Mouse (Mus musculus) forebrain, embryonic 11.5 days (tissue): Measurements from ENCODE around the gene Iqgap2. TPM values are rescaled to one million over a fixed set of nuclear protein-coding genes. Genes with fewer than 3 reads are reported as not detected.

Source experiments
- ATAC-seq: fragments of 200-750 bp; cut with Nextera tagmentation; replicated peaks from 2 replicates; pipeline ENCODE4 v1.8.0; 2017; ENCODE audit warnings: moderate TSS enrichment; ENCODE audit not compliant: low FRiP score
- DNase-seq: peaks from one replicate; pipeline ENCODE4 v3.0.0-alpha.2; 2017; ENCODE audit warnings: low spot score
- H3K27ac ChIP-seq: fragments of 300-500 bp; sonication (generic); 2 replicates; pipeline ENCODE4 v1.5.1; 2014; ENCODE audit warnings: low read depth, low read length
- H3K27me3 ChIP-seq: fragments of 300-500 bp; sonication (generic); 2 replicates; pipeline ENCODE4 v1.6.1; 2014; ENCODE audit warnings: mild to moderate bottlenecking, low read length, mixed read lengths; ENCODE audit not compliant: control insufficient read depth, insufficient read depth
- H3K36me3 ChIP-seq: fragments of 300-500 bp; sonication (generic); 2 replicates; pipeline ENCODE4 v1.6.1; 2014; ENCODE audit warnings: mild to moderate bottlenecking, low read length, moderate library complexity, mixed read lengths; ENCODE audit not compliant: control insufficient read depth, insufficient read depth
- H3K4me1 ChIP-seq: fragments of 300-500 bp; sonication (generic); replicated peaks from 2 replicates; pipeline ENCODE4 v1.6.1; 2014; ENCODE audit warnings: low read length, mixed read lengths; ENCODE audit not compliant: control insufficient read depth, insufficient read depth
- H3K4me2 ChIP-seq: fragments of 300-500 bp; sonication (generic); 2 replicates; pipeline ENCODE4 v1.6.1; 2014; ENCODE audit warnings: low read depth, mild to moderate bottlenecking, low read length, moderate library complexity, mixed read lengths; ENCODE audit not compliant: severe bottlenecking
- H3K4me3 ChIP-seq: fragments of 300-500 bp; sonication (generic); 2 replicates; pipeline ENCODE4 v1.5.1; 2014; ENCODE audit warnings: low read depth, low read length
- H3K9ac ChIP-seq: fragments of 300-500 bp; sonication (generic); 2 replicates; pipeline ENCODE4 v1.6.1; 2014; ENCODE audit warnings: low read length
- H3K9me3 ChIP-seq: fragments of 300-500 bp; sonication (generic); 2 replicates; pipeline ENCODE4 v1.6.1; 2016; ENCODE audit warnings: low read length, mixed read lengths; ENCODE audit not compliant: control insufficient read depth
- WGBS: fragments of 180-500 bp; shearing (Covaris S2); extraction: QIAGEN DNeasy Blood & Tissue Kit; methylation state at CpG from one replicate; pipeline ENCODE4 v1.1.7; 2014; 5-methylcytosine and 5-hydroxymethylcytosine counted together
- polyA plus RNA-seq: library from polyadenylated mRNA; unstranded; fragments of >200 nt; fragmentation: Nextera tagmentation; extraction: Ambion mirVana; gene quantifications from 2 replicates; pipeline ENCODE4 v1.2.1, GENCODE M21; 2014

Iqgap2 gene
- polyA plus RNA-seq, 1 experiment from 2014 or later = 20.1 TPM

DNA sequence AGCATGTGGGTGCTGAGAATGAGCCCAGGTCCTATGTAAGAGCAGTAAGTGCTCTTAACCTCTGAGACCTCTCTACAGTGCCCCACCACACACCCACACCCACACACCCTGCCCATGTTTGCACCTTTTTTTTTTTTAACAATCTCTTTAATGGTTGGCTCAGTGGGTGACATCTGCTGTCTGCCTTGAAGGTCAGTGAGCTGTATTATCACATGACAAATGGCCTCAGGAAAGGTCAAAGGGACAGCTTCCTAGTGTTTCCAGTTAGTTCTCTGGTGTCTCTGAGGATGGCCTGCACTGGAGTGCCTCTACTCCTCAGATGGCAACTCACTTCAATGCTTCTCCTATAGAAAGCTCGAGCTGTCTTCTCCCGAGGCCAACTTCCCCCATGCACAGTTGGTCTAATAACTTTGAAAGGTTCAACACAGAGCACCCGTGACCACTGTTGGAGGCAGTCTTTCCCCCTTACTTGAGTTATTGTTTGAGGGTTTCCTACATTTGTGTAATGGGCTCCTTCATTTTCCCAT, 291.8 kb downstream of the Iqgap2 start:
- 84% methylated on average over 3 of the region's 3 CpGs for WGBS
- ATAC-seq = no peak
- H3K4me2 ChIP-seq = no peak overlapping the region
- no peak for DNase-seq
- H3K27ac ChIP-seq = no peak overlapping the region
- no peaks in the 10 kb centered on the region for H3K9me3 ChIP-seq
- no peaks in the 10 kb centered on the region for H3K4me1 ChIP-seq
- H3K27me3 ChIP-seq = no peaks in the 10 kb centered on the region
- peaks cover 17% of the 10 kb centered on the region for H3K36me3 ChIP-seq
- H3K9ac ChIP-seq = no peak overlapping the region
- H3K4me3 ChIP-seq = no peak overlapping the region

DNA sequence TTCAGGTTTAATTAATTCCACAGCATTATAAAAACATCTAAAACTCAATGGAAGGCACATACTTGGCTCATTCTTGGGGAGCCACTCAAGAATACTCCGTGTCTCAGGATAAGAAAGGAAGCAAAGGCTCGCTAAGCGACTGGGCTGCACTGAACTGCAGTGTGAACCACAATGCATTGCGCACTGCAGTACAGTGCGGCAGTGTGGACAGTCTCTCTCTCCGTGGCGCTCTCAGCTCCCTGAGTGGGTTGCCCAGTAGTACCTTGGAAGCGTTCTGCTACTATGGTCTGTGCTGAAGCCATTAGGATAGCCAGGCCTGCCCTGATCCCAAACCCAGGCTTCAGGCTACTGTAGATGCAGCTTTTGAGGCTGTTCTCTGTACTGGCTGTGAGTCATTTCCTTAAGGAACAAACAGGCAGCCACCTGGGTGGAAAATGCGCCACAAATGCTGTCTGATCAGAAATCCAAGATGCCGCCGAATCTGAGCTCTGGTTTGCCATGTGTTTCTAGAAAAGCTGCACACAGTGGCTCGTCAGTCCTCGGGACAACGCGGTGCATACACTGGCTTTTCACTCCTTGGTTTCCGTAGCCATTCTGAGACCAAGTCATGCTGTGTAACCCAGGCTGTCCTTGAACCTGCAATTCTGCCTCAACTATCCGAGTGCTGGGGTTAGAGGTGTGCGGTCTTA, 293.3 kb downstream of the Iqgap2 start:
- H3K4me2 ChIP-seq = no peak overlapping the region
- no peaks in the 10 kb centered on the region for H3K27me3 ChIP-seq
- no peak overlapping the region for H3K4me3 ChIP-seq
- ATAC-seq = no peak
- peaks cover 6% of the 10 kb centered on the region; the same call in 1 of the 2 replicates for H3K36me3 ChIP-seq
- DNase-seq = no peak
- WGBS = 90% methylated on average over 18 of the region's 18 CpGs
- H3K9ac ChIP-seq = no peak overlapping the region
- H3K4me1 ChIP-seq = no peaks in the 10 kb centered on the region
- H3K9me3 ChIP-seq = no peaks in the 10 kb centered on the region
- H3K27ac ChIP-seq = no peak overlapping the region

DNA sequence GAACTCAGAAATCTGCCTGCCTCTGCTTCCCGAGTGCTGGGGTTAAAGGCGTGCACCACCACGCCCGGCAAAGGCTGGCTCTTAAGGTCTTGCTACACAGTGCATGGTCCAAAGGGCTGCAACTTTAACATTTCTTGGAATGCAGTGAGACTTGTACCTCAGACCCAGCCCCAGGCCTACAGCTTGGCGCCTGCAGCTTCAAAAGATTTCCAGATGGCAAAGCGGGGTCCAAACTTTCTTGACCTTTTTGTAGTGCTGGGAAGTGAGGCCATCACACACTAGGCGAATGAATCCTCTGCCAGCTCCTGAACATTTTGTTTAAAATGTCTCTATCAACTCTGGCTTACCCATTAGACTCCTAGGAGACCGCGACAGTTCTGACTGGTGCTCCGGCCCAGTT, 294.1 kb downstream of the Iqgap2 start:
- no peak for DNase-seq
- Histone ChIP-seq H3K4me2 (no peak overlapping the region), H3K4me1 (no peaks in the 10 kb centered on the region), H3K9me3 (no peaks in the 10 kb centered on the region), H3K27me3 (no peaks in the 10 kb centered on the region), H3K27ac (no peak overlapping the region), H3K4me3 (no peak overlapping the region), H3K36me3 (0 out of 2 replicates have a peak, but pooled peaks cover 2% of the 10 kb centered on the region), H3K9ac (no peak overlapping the region)
- 91% methylated on average over 10 of the region's 10 CpGs for WGBS
- ATAC-seq = no peak

DNA sequence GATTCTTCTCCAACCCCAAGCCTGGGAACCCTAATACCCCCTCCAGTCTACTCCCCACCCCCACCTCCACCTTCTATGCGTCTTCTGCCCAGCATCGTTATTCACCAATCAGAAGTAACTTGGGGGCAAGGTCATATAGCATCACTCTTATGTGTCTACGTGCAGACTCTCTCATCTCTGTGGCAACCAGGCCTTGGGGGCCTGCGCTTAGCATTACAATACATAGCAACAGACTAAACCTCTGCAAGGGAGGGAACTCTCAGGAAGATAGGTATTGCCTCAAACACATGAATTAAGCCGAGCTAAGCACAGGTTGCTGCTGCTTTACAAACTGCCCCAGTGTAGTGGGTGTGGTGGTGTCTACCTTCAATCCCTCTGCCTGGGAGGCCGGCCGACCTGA, 295.0 kb downstream of the Iqgap2 start:
- 76% methylated on average over 7 of the region's 7 CpGs for WGBS
- Histone ChIP-seq H3K27me3 (no peaks in the 10 kb centered on the region), H3K4me3 (no peak overlapping the region), H3K9ac (no peak overlapping the region), H3K4me2 (no peak overlapping the region), H3K36me3 (no peaks in the 10 kb centered on the region), H3K9me3 (no peaks in the 10 kb centered on the region), H3K4me1 (no peaks in the 10 kb centered on the region), H3K27ac (no peak overlapping the region)
- no peak for ATAC-seq
- no peak for DNase-seq

DNA sequence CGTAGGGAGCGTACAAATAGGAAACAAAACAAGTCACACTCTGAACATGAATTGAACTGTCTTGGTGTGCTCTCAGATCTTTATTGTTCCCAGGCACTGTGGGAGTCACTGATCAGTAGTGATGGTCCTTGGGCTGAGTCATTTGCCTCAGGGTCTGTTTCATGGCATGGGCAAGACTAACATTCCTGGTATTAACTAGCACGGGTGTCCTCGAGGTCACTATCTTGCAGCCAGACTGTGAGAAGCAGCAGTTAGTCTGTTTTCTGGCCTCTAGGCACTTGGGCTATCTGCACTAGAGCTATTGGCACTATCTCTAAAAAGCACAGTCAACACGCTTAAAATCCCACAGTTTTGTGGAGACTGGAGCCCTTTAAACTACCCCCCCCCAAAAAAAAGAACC, 295.8 kb downstream of the Iqgap2 start:
- Histone ChIP-seq H3K27me3 (no peaks in the 10 kb centered on the region), H3K9ac (no peak overlapping the region), H3K27ac (no peak overlapping the region), H3K36me3 (no peaks in the 10 kb centered on the region), H3K4me3 (no peak overlapping the region), H3K4me1 (no peaks in the 10 kb centered on the region), H3K9me3 (no peaks in the 10 kb centered on the region), H3K4me2 (no peak overlapping the region)
- DNase-seq (no peak), ATAC-seq (no peak)
- WGBS = 76% methylated on average over 5 of the region's 5 CpGs

DNA sequence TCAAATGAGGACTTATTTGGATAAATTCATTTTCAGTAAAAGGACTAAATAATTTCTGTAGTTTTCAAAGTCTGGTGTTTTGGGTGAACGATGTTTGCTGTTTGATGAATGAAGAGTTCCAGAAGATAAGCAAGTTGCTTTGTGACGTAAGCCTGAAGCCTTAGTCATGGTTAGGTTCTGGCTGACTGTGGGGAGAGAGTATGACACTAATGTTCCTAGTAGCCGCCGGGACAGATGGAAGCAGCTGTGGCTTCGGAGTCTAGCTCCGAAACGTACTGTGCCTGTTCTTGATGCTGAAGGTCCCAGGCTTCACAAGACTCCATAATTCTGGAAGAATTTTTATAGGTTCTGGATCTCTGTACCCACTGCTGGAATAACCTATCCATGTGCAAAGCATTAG, 296.3 kb downstream of the Iqgap2 start:
- DNase-seq = no peak
- Histone ChIP-seq H3K4me2 (no peak overlapping the region), H3K27ac (no peak overlapping the region), H3K9me3 (no peaks in the 10 kb centered on the region), H3K27me3 (no peaks in the 10 kb centered on the region), H3K4me3 (no peak overlapping the region), H3K36me3 (no peaks in the 10 kb centered on the region), H3K9ac (no peak overlapping the region), H3K4me1 (no peaks in the 10 kb centered on the region)
- WGBS = 87% methylated on average over 7 of the region's 7 CpGs
- ATAC-seq = no peak

DNA sequence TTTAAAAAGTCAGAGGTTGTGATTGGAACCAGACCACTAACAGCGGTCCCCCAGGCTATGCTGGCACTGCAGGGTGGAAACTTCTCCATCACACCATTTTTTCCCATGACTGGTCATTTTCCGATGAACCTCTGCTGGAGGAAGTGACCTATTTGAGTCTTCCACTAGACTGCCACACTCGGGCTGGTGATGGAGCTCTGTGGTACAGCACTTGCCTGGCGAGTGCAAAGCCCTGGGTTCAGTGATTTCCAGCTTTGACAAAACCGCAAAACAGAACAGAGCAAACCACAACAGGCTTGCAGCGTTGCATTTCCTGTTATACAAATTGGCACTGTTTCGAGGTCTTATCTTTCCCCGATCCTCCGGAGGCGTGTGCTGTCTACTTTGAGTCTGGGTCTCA, 298.9 kb downstream of the Iqgap2 start:
- Histone ChIP-seq H3K4me3 (no peak overlapping the region), H3K27me3 (no peaks in the 10 kb centered on the region), H3K4me1 (no peaks in the 10 kb centered on the region), H3K9ac (no peak overlapping the region), H3K4me2 (no peak overlapping the region), H3K36me3 (no peaks in the 10 kb centered on the region), H3K27ac (no peak overlapping the region), H3K9me3 (no peaks in the 10 kb centered on the region)
- ATAC-seq (no peak), DNase-seq (no peak)
- 86% methylated on average over 10 of the region's 10 CpGs for WGBS

DNA sequence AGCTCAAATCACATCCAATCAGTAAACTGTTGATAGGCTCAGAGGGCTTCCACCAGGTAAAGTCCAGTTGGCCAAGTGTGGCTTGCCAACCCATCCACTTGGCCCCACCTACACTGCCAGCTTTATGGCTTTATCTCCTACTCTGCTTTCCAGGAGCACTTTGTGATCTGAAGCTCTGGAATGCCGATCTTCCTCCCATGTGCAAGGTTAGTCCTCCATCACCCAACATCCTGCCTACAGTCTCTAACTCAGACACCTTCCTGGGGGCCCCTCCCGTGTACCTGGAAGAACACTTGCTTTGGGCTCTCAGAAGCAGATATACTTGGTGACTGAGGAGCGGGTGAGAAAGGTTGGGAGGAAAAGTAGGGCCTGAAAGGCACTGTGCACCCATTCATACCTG, 300.1 kb downstream of the Iqgap2 start:
- WGBS = 85% methylated on average over 3 of the region's 3 CpGs
- Histone ChIP-seq H3K9me3 (no peaks in the 10 kb centered on the region), H3K36me3 (no peaks in the 10 kb centered on the region), H3K4me2 (no peak overlapping the region), H3K27me3 (no peaks in the 10 kb centered on the region), H3K4me1 (no peaks in the 10 kb centered on the region), H3K9ac (no peak overlapping the region), H3K27ac (no peak overlapping the region), H3K4me3 (no peak overlapping the region)
- no peak for DNase-seq
- no peak for ATAC-seq

DNA sequence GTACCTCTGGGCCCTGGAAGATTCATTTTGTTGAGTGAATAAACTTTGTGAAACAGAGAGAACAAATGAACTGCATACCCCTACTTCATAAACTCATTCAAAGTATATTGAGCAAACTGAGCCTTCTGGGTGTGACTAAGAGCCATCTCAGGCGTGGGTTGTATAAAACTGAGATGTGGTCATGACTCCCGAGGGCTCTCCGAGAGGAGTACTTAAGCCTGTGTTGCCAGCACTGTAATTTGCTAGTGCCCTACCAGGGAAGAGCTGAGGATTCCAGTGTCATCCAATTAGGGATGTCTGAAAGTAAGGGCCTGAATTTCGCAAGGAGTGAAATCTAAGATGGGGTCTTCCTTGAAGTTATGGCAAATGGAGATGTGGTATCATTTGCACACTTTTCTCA, 304.1 kb downstream of the Iqgap2 start:
- Histone ChIP-seq H3K9ac (no peak overlapping the region), H3K36me3 (no peaks in the 10 kb centered on the region), H3K4me1 (peaks cover 4% of the 10 kb centered on the region; the same call in 1 of the 2 replicates), H3K4me3 (no peak overlapping the region), H3K27me3 (no peaks in the 10 kb centered on the region), H3K27ac (no peak overlapping the region), H3K4me2 (no peak overlapping the region), H3K9me3 (no peaks in the 10 kb centered on the region)
- no peak for DNase-seq
- WGBS = 88% methylated on average over 4 of the region's 4 CpGs
- no peak for ATAC-seq
